Mouse (Mus musculus): Measurements from ENCODE around the gene Olfr1504. TPM values are rescaled to one million over a fixed set of nuclear protein-coding genes. Genes with fewer than 3 reads are reported as not detected.

The Olfr1504 gene
- not detected for polyA plus RNA-seq (2014; fragmentation: Illumina TruSeq; extraction: RNeasy Lipid Tissue Mini Kit (QIAGEN cat#74804); ENCODE audit: low replicate concordance)

GRCm38 (mm10) chr19:13897828-13898227, at the start of gene Olfr1504:
Gene Olfr1504 (minus strand): TSS chr19:13897928.

GRCm38 (mm10) chr19:13913230-13913629, 15.5 kb upstream of the Olfr1504 start, which contains the start of gene Olfr1505:
Gene Olfr1505 (plus strand): TSS chr19:13913530.

GRCm38 (mm10) chr19:13861495-13861894, 36.2 kb downstream of the Olfr1504 start, which contains the start of gene Olfr1502:
Gene Olfr1502 (plus strand): TSS chr19:13861795.

GRCm38 (mm10) chr19:13850592-13850991, 47.1 kb downstream of the Olfr1504 start, which contains the start of gene Olfr1501:
Gene Olfr1501 (minus strand): TSS chr19:13850692.

Other genes starting within 250 kb of the Olfr1504 start
- not detected for gene Olfr1490, start 246.8 kb downstream of the Olfr1504 start, polyA plus RNA-seq (2014; fragmentation: Illumina TruSeq; extraction: RNeasy Lipid Tissue Mini Kit (QIAGEN cat#74804); ENCODE audit: low replicate concordance)
- gene Olfr1491, start 200.7 kb downstream of the Olfr1504 start, polyA plus RNA-seq (2014; fragmentation: Illumina TruSeq; extraction: RNeasy Lipid Tissue Mini Kit (QIAGEN cat#74804); ENCODE audit: low replicate concordance), result not detected
- not detected for gene Olfr1493-ps1, start 174.7 kb downstream of the Olfr1504 start, polyA plus RNA-seq (2014; fragmentation: Illumina TruSeq; extraction: RNeasy Lipid Tissue Mini Kit (QIAGEN cat#74804); ENCODE audit: low replicate concordance)
- not detected for gene Olfr1494, start 158.2 kb downstream of the Olfr1504 start, polyA plus RNA-seq (2014; fragmentation: Illumina TruSeq; extraction: RNeasy Lipid Tissue Mini Kit (QIAGEN cat#74804); ENCODE audit: low replicate concordance)
- not detected for gene Olfr1495, start 133.3 kb downstream of the Olfr1504 start, polyA plus RNA-seq (2014; fragmentation: Illumina TruSeq; extraction: RNeasy Lipid Tissue Mini Kit (QIAGEN cat#74804); ENCODE audit: low replicate concordance)
- gene Olfr1496, start 120.0 kb downstream of the Olfr1504 start, polyA plus RNA-seq (2014; fragmentation: Illumina TruSeq; extraction: RNeasy Lipid Tissue Mini Kit (QIAGEN cat#74804); ENCODE audit: low replicate concordance), result not detected
- gene Olfr1497, start 99.7 kb downstream of the Olfr1504 start, polyA plus RNA-seq (2014; fragmentation: Illumina TruSeq; extraction: RNeasy Lipid Tissue Mini Kit (QIAGEN cat#74804); ENCODE audit: low replicate concordance), result not detected
- gene Olfr1499, start 78.5 kb downstream of the Olfr1504 start, polyA plus RNA-seq (2014; fragmentation: Illumina TruSeq; extraction: RNeasy Lipid Tissue Mini Kit (QIAGEN cat#74804); ENCODE audit: low replicate concordance), result not detected
- gene Olfr1500, start 67.4 kb downstream of the Olfr1504 start, polyA plus RNA-seq (2014; fragmentation: Illumina TruSeq; extraction: RNeasy Lipid Tissue Mini Kit (QIAGEN cat#74804); ENCODE audit: low replicate concordance), result not detected
- not detected for gene Olfr1501, start 47.2 kb downstream of the Olfr1504 start, polyA plus RNA-seq (2014; fragmentation: Illumina TruSeq; extraction: RNeasy Lipid Tissue Mini Kit (QIAGEN cat#74804); ENCODE audit: low replicate concordance)
- not detected for gene Olfr1502, start 36.1 kb downstream of the Olfr1504 start, polyA plus RNA-seq (2014; fragmentation: Illumina TruSeq; extraction: RNeasy Lipid Tissue Mini Kit (QIAGEN cat#74804); ENCODE audit: low replicate concordance)
- gene Olfr1505, start 15.6 kb upstream of the Olfr1504 start, polyA plus RNA-seq (2014; fragmentation: Illumina TruSeq; extraction: RNeasy Lipid Tissue Mini Kit (QIAGEN cat#74804); ENCODE audit: low replicate concordance), result not detected